Mouse (Mus musculus): ENCODE results near the gene Mtss1l. TPM values are rescaled to one million over a fixed set of nuclear protein-coding genes. Genes with fewer than 3 reads are reported as not detected.

Mtss1l gene
- polyA plus RNA-seq (2015; fragmentation: Nextera tagmentation; extraction: Ambion mirVana) = 8.7 and 12.4 TPM in 2 replicates

DNA sequence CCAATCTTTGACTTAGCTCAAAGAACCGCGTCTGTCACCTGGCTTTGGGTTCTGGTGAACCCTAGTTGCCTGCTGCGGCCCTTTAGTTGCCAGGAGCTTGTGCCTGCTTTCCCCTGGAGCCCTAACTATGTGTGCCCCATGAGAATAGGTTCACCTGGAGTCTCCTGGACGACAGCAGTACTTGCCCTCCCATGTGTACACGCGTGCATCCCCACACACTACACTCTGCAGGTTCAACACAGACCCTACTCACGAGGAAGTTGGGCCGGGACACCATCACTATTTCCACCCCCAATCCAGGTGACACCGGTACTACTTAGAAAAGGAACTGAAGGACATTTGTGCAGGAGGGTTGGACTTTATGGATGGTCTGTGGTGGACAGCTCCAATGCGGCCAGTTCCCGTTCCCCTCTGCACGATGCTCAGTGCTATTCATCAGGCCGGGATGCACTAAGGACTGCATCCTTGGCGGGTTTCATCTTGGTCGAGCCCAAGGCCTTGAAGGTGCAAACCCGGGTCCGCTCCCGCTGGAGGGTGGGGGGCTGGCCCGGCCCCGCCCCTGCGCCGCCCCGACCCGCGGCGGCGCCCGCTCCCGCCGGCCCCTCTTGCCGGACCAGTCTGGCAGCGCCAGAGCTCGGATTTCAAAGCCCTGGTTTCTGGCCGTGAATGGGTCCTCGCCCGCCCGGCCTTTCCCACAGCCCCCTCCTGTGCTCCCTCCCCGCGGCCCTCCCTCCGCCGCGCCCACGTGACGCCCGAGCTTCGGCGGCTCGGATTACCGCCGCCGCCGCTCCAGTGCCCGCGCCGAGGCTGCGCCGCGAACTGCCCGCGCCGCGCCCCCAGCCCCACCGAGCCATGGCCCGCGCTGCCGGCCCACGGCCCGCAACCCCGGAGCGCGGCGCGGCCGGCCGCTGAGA, at the start of gene Mtss1l:
Gene Mtss1l (plus strand): TSS at position 792 of the 914 bp plus-strand sequence.
- Histone ChIP-seq H3K36me3 (ENCODE audit: insufficient read depth, low read length) (no peaks in the 10 kb centered on the region), H3K9me3 (replicated peaks; ENCODE audit: low read length) (no peaks in the 10 kb centered on the region), H3K4me3 (replicated peaks; ENCODE audit: low read depth, low read length) (peak within 1 kb of the TSS; percentile 69), H3K4me1 (replicated peaks; ENCODE audit: insufficient read depth, low read length) (peaks cover 76% of the 10 kb centered on the region), H3K4me2 (ENCODE audit: low read length) (peak within 1 kb of the TSS; percentile 81), H3K27ac (peak within 1 kb of the TSS; percentile 95), H3K9ac (ENCODE audit: low read depth, low read length) (peak within 1 kb of the TSS; percentile 86), H3K27me3 (ENCODE audit: insufficient read depth, low read length) (no peaks in the 10 kb centered on the region)
- 5% methylated on average over 64 of the region's 75 CpGs for WGBS
- peak; percentile 95 for DNase-seq (ENCODE audit: low spot score)
- TF ChIP-seq CTCF (IDR thresholded peaks at IDR 0.05; ENCODE audit: low read depth) = no peak
- ATAC-seq (replicated peaks; ENCODE audit: low FRiP score, low read depth) = peak; percentile 81

DNA sequence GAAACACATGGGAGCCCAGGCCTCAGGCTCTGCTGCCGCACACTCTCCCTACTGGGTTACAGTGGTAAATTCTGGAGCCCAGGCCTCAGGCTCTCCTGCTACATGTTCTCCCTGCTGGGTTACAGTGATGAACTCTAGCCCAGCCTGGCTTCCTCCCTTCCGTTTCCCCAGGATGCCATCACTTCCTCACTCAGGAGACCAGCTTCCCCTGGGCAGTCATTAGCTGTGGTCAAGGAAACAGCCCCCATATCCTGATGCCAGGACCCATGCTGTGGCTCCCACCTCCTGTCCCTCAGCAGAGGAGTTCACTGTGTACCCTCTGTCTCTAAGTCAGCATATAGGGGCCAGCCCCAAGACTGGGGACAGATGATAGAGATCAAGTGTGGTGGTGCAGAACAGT, 49.1 kb upstream of the Mtss1l start:
- no peak overlapping the region for H3K4me3 ChIP-seq (replicated peaks; ENCODE audit: low read depth, low read length)
- no peaks in the 10 kb centered on the region for H3K9me3 ChIP-seq (replicated peaks; ENCODE audit: low read length)
- WGBS = 85% methylated on average over 2 of the region's 2 CpGs
- H3K27ac ChIP-seq = peak overlapping the region; percentile 57; the same call in 1 of the 2 replicates
- no peak overlapping the region for H3K4me2 ChIP-seq (ENCODE audit: low read length)
- no peaks in the 10 kb centered on the region; the same call in 1 of the 2 replicates for H3K4me1 ChIP-seq (replicated peaks; ENCODE audit: insufficient read depth, low read length)
- H3K27me3 ChIP-seq (ENCODE audit: insufficient read depth, low read length) = no peaks in the 10 kb centered on the region
- no peak for ATAC-seq (replicated peaks; ENCODE audit: low FRiP score, low read depth)
- TF ChIP-seq CTCF (IDR thresholded peaks at IDR 0.05; ENCODE audit: low read depth) = no peak
- DNase-seq (ENCODE audit: low spot score) = peak; percentile 44
- H3K36me3 ChIP-seq (ENCODE audit: insufficient read depth, low read length) = 0 out of 2 replicates have a peak, but pooled peaks cover 15% of the 10 kb centered on the region
- H3K9ac ChIP-seq (ENCODE audit: low read depth, low read length) = no peak overlapping the region

DNA sequence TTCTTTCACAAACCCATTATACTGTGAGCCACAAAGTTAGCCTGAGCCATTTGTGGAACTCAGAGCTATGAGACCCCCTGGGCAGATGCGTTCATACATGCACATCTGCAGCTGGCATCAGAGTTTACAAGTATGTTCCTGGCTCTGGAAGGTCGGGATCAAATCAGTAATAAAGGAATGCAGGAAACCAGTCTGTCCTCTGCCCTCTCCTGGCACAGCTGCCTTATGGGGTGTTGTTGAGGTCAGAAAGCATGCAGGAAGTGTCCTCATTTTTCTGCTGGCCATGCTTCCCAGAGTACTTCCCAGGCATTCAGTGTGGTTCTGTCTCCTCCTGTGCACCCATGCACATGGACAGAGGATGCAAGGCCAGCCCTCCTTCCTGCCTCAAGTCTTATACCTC, 48.1 kb upstream of the Mtss1l start:
- ATAC-seq (replicated peaks; ENCODE audit: low FRiP score, low read depth) (no peak), DNase-seq (ENCODE audit: low spot score) (peak; percentile 45)
- Histone ChIP-seq H3K27me3 (ENCODE audit: insufficient read depth, low read length) (no peaks in the 10 kb centered on the region), H3K4me3 (replicated peaks; ENCODE audit: low read depth, low read length) (no peak overlapping the region), H3K4me2 (ENCODE audit: low read length) (no peak overlapping the region), H3K27ac (no peak overlapping the region), H3K9me3 (replicated peaks; ENCODE audit: low read length) (no peaks in the 10 kb centered on the region), H3K4me1 (replicated peaks; ENCODE audit: insufficient read depth, low read length) (no peaks in the 10 kb centered on the region; the same call in 1 of the 2 replicates), H3K36me3 (ENCODE audit: insufficient read depth, low read length) (0 out of 2 replicates have a peak, but pooled peaks cover 15% of the 10 kb centered on the region), H3K9ac (ENCODE audit: low read depth, low read length) (no peak overlapping the region)
- WGBS = 67% methylated on average over 2 of the region's 2 CpGs
- TF ChIP-seq CTCF (IDR thresholded peaks at IDR 0.05; ENCODE audit: low read depth) = no peak

DNA sequence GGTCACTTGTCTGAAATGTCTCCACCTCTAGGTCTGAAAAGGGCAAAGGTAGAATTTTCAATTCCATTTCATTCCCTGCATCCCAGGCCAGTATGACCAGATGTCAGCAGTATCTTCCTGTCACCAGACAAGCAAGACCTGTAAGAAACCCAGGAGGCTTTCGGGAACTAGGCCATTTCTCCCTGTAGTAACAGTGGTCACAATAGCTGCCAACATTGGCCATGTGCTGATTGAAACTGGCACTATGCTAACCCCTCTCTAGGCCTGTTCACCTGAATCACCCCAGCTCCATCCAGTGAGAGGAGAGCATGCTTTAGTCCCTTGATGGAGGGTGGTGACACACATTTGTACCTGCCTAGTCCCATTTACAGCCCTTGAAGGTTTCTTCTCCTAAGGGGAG, 46.7 kb upstream of the Mtss1l start:
- WGBS = 100% methylated on average over 1 of the region's 1 CpGs
- no peak for TF ChIP-seq CTCF (IDR thresholded peaks at IDR 0.05; ENCODE audit: low read depth)
- no peak overlapping the region for H3K4me2 ChIP-seq (ENCODE audit: low read length)
- H3K27me3 ChIP-seq (ENCODE audit: insufficient read depth, low read length) = no peaks in the 10 kb centered on the region
- no peak overlapping the region for H3K9ac ChIP-seq (ENCODE audit: low read depth, low read length)
- DNase-seq (ENCODE audit: low spot score) = no peak
- H3K9me3 ChIP-seq (replicated peaks; ENCODE audit: low read length) = no peaks in the 10 kb centered on the region
- ATAC-seq (replicated peaks; ENCODE audit: low FRiP score, low read depth) = no peak
- H3K36me3 ChIP-seq (ENCODE audit: insufficient read depth, low read length) = 0 out of 2 replicates have a peak, but pooled peaks cover 15% of the 10 kb centered on the region
- no peak overlapping the region for H3K4me3 ChIP-seq (replicated peaks; ENCODE audit: low read depth, low read length)
- H3K4me1 ChIP-seq (replicated peaks; ENCODE audit: insufficient read depth, low read length) = no peaks in the 10 kb centered on the region; the same call in 1 of the 2 replicates
- no peak overlapping the region for H3K27ac ChIP-seq

DNA sequence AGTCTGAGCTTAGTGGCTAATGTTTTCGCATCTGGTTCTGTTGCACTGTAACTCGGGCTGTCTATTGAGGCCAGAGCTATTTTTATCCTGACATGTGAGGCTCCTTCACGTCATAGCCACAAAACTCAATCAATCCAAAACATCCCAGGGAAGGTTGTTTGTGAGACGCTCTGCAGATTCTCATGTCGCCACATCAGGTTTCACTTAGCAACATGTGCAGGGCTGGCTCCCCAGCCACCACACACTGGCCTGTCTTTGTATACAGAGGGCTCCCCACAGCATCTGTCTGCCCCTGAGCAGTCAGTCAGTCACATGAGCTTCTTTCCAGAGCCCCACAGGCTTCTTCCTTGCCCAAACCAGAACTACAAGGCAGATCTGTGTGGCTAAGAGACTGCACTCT, 44.6 kb upstream of the Mtss1l start:
- no peaks in the 10 kb centered on the region for H3K27me3 ChIP-seq (ENCODE audit: insufficient read depth, low read length)
- 75% methylated on average over 5 of the region's 5 CpGs for WGBS
- H3K4me2 ChIP-seq (ENCODE audit: low read length) = no peak overlapping the region
- H3K36me3 ChIP-seq (ENCODE audit: insufficient read depth, low read length) = 0 out of 2 replicates have a peak, but pooled peaks cover 13% of the 10 kb centered on the region
- ATAC-seq (replicated peaks; ENCODE audit: low FRiP score, low read depth) = no peak
- no peaks in the 10 kb centered on the region; the same call in 1 of the 2 replicates for H3K4me1 ChIP-seq (replicated peaks; ENCODE audit: insufficient read depth, low read length)
- no peak for DNase-seq (ENCODE audit: low spot score)
- no peak overlapping the region for H3K4me3 ChIP-seq (replicated peaks; ENCODE audit: low read depth, low read length)
- no peak overlapping the region for H3K27ac ChIP-seq
- H3K9me3 ChIP-seq (replicated peaks; ENCODE audit: low read length) = no peaks in the 10 kb centered on the region
- H3K9ac ChIP-seq (ENCODE audit: low read depth, low read length) = no peak overlapping the region
- TF ChIP-seq CTCF (IDR thresholded peaks at IDR 0.05; ENCODE audit: low read depth) = no peak

DNA sequence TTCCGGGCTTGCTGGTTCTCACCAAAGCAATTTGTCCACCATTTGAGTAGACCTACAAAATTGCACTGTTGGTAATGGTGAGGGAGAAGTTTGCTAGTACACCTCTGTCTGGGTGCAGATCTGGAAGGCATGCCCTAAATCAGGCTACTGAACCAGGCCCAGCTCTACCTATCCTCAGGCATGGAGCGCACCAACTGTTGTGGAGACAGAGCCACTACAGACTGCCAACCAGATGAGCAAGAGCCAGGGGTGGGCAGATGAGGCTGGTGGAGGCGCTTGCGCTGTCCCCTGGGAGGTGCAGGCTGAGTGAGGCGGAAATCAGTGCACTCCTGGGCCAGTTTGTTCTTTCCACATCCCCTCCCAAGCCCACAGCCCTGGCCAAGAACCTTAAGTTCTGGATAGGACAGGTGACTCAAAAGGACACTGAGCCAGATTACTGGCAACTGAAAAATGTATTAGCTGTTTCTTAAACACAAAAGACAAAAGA, 44.1 kb upstream of the Mtss1l start:
- Histone ChIP-seq H3K4me2 (ENCODE audit: low read length) (no peak overlapping the region), H3K36me3 (ENCODE audit: insufficient read depth, low read length) (0 out of 2 replicates have a peak, but pooled peaks cover 8% of the 10 kb centered on the region), H3K27ac (no peak overlapping the region), H3K4me1 (replicated peaks; ENCODE audit: insufficient read depth, low read length) (no peaks in the 10 kb centered on the region; the same call in 1 of the 2 replicates), H3K4me3 (replicated peaks; ENCODE audit: low read depth, low read length) (no peak overlapping the region), H3K9ac (ENCODE audit: low read depth, low read length) (no peak overlapping the region), H3K9me3 (replicated peaks; ENCODE audit: low read length) (no peaks in the 10 kb centered on the region), H3K27me3 (ENCODE audit: insufficient read depth, low read length) (no peaks in the 10 kb centered on the region)
- DNase-seq (ENCODE audit: low spot score) (no peak), ATAC-seq (replicated peaks; ENCODE audit: low FRiP score, low read depth) (no peak)
- no peak for TF ChIP-seq CTCF (IDR thresholded peaks at IDR 0.05; ENCODE audit: low read depth)
- 93% methylated on average over 5 of the region's 5 CpGs for WGBS

Data from kidney, postnatal 0 days (tissue).